Mouse (Mus musculus) heart, adult 2 months (tissue): ENCODE results near the gene Olfr706. TPM values are rescaled to one million over a fixed set of nuclear protein-coding genes. Genes with fewer than 3 reads are reported as not detected.
"Not testable (repeated sequence)": the region's sequence is repeated elsewhere in the genome, so short reads cannot be mapped to it uniquely, and the experiment has no call there.

Experiments
- DNase-seq, 2 experiments: peaks; one replicate each; pipeline ENCODE4 v3.0.0; 2021
- H3K27ac ChIP-seq: fragments of 200-600 bp; 2 replicates; pipeline ENCODE4 v1.8.1; 2022
- H3K27me3 ChIP-seq: fragments of 200-500 bp; 2 replicates; pipeline ENCODE4 v1.6.1; 2012; ENCODE audit warnings: mild to moderate bottlenecking, low read length, inconsistent platforms, mixed read lengths; ENCODE audit not compliant: control insufficient read depth, insufficient read depth
- H3K36me3 ChIP-seq: fragments of 200-500 bp; 2 replicates; pipeline ENCODE4 v1.6.1; 2012; ENCODE audit warnings: low read length, inconsistent platforms; ENCODE audit not compliant: control insufficient read depth, insufficient read depth
- H3K4me1 ChIP-seq: fragments of 200-500 bp; 2 replicates; pipeline ENCODE4 v1.6.1; 2011; ENCODE audit warnings: low read length; ENCODE audit not compliant: control insufficient read depth, insufficient read depth
- H3K4me3 ChIP-seq: fragments of 200-600 bp; 2 replicates; pipeline ENCODE4 v1.8.1; 2022
- H3K79me2 ChIP-seq: fragments of 200-500 bp; replicated peaks from 2 replicates; pipeline ENCODE4 v1.6.1; 2012; ENCODE audit warnings: mild to moderate bottlenecking, inconsistent platforms, low read length, moderate library complexity, mixed read lengths; ENCODE audit not compliant: control insufficient read depth, insufficient read depth
- H3K9ac ChIP-seq: fragments of 200-500 bp; 2 replicates; pipeline ENCODE4 v1.6.1; 2012; ENCODE audit warnings: low read depth, mild to moderate bottlenecking, control low read depth, inconsistent platforms, low read length, mixed read lengths
- CTCF ChIP-seq: fragments of 200-600 bp; IDR thresholded peaks from 2 replicates; pipeline ENCODE4 v1.8.1; 2022; ENCODE audit warnings: antibody characterized with exemption, mild to moderate bottlenecking, moderate library complexity
- EP300 ChIP-seq: fragments of 200-500 bp; IDR thresholded peaks from 2 replicates; pipeline ENCODE4 v1.6.1; 2011; ENCODE audit warnings: low read depth, low read length, control low read depth; ENCODE audit not compliant: insufficient read depth
- POLR2A ChIP-seq: fragments of 200-500 bp; IDR thresholded peaks from 2 replicates; pipeline ENCODE4 v1.6.1; 2011; ENCODE audit warnings: mild to moderate bottlenecking, low read depth, low read length, control low read depth; ENCODE audit not compliant: insufficient read depth
- WGBS: fragments of 180-500 bp; shearing (Covaris S2); methylation state at CpG from one replicate; pipeline ENCODE4 v1.1.7; 2018; 5-methylcytosine and 5-hydroxymethylcytosine counted together
- intact Hi-C: fragments of 180-260 bp; cut with DNase I; formaldehyde crosslinking; loops from one replicate; pipeline ENCODE4 v1.15.1; 2025
- long read RNA-seq: library from polyadenylated mRNA; stranded (forward); transcript quantifications from one replicate; pipeline ENCODE4 v2.0.0, GENCODE M21; 2021
- polyA plus RNA-seq: library from polyadenylated mRNA; depleted of rRNA; stranded (reverse); fragments of >200 nt; gene quantifications from 2 replicates; pipeline ENCODE4 v1.2.3, GENCODE M21; 2012; rRNA removed
- total RNA-seq, 2 experiments: library from RNA; stranded (reverse); gene quantifications; 2 replicates each; pipeline ENCODE4 v1.2.3; 2021

The Olfr706 gene
- total RNA-seq (not detected), polyA plus RNA-seq (not detected in 2 replicates)
- long read RNA-seq, result 0 reads

GRCm38 (mm10) chr7:106888062-106888461 is at the start of gene Olfr706:
Gene Olfr706, minus strand, starts transcription at chr7:106888162.
- H3K4me3 ChIP-seq, result no peak within 1 kb of the TSS
- no peaks in the 10 kb centered on the region for H3K36me3 ChIP-seq
- intact Hi-C loops, result no loop called here
- no peaks in the 10 kb centered on the region for H3K79me2 ChIP-seq
- no peaks in the 10 kb centered on the region for H3K4me1 ChIP-seq
- H3K27me3 ChIP-seq, result no peaks in the 10 kb centered on the region
- 70% methylated on average over 2 of the region's 2 CpGs for WGBS
- DNase-seq, result no peak
- no peak within 1 kb of the TSS for H3K27ac ChIP-seq
- no peak within 1 kb of the TSS for H3K9ac ChIP-seq
- no peak for TF ChIP-seq CTCF
- TF ChIP-seq EP300, result no peak
- no peak for TF ChIP-seq POLR2A

- no peaks in the 10 kb centered on the region for H3K36me3 ChIP-seq
- H3K79me2 ChIP-seq, result no peaks in the 10 kb centered on the region
- H3K27me3 ChIP-seq, result no peaks in the 10 kb centered on the region
- DNase-seq, result no peak
- no peaks in the 10 kb centered on the region for H3K4me1 ChIP-seq
- no peak within 1 kb of the TSS for H3K4me3 ChIP-seq
- TF ChIP-seq CTCF (no peak), EP300 (no peak), POLR2A (no peak)
- H3K27ac ChIP-seq, result no peak within 1 kb of the TSS
- intact Hi-C loops, result no loop called here
- no peak within 1 kb of the TSS for H3K9ac ChIP-seq
These were observed 44.2 kb upstream of the Olfr706 start, which contains the start of gene Olfr709-ps1 for GRCm38 (mm10) chr7:106932119-106932518. Gene Olfr709-ps1, minus strand, starts transcription at chr7:106932219.

- H3K27me3 ChIP-seq, H3K27ac ChIP-seq, DNase-seq, H3K9ac ChIP-seq, H3K4me1 ChIP-seq, H3K79me2 ChIP-seq, H3K4me3 ChIP-seq, H3K36me3 ChIP-seq, intact Hi-C loops: not testable (repeated sequence)
- 83% methylated on average over 7 of the region's 7 CpGs for WGBS
These were observed 33.0 kb upstream of the Olfr706 start for GRCm38 (mm10) chr7:106920961-106921360.

GRCm38 (mm10) chr7:106907676-106908075 is 19.7 kb upstream of the Olfr706 start, which contains the start of gene Olfr1532-ps1:
Gene Olfr1532-ps1, plus strand, starts transcription at chr7:106908001.
- intact Hi-C loops, result no loop called here
- TF ChIP-seq CTCF, result no peak
- TF ChIP-seq EP300, result no peak
- no peak for TF ChIP-seq POLR2A
- H3K4me1 ChIP-seq, result no peaks in the 10 kb centered on the region
- no peaks in the 10 kb centered on the region for H3K36me3 ChIP-seq
- H3K79me2 ChIP-seq, result no peaks in the 10 kb centered on the region
- no peak for DNase-seq
- WGBS, result 36% methylated on average over 2 of the region's 2 CpGs
- no peak within 1 kb of the TSS for H3K4me3 ChIP-seq
- no peaks in the 10 kb centered on the region for H3K27me3 ChIP-seq
- no peak within 1 kb of the TSS for H3K27ac ChIP-seq
- H3K9ac ChIP-seq, result no peak within 1 kb of the TSS

GRCm38 (mm10) chr7:106901141-106901540 is 13.2 kb upstream of the Olfr706 start, which contains the start of gene Olfr707:
Gene Olfr707, minus strand, starts transcription at chr7:106901241.
- H3K27ac ChIP-seq, H3K9ac ChIP-seq, DNase-seq, H3K4me1 ChIP-seq, H3K27me3 ChIP-seq, H3K79me2 ChIP-seq, intact Hi-C loops, H3K36me3 ChIP-seq, H3K4me3 ChIP-seq: not testable (repeated sequence)
- 69% methylated on average over 3 of the region's 3 CpGs for WGBS

- 73% methylated on average over 3 of the region's 3 CpGs for WGBS
- Histone ChIP-seq H3K4me3 (no peak within 1 kb of the TSS), H3K79me2 (no peaks in the 10 kb centered on the region), H3K27me3 (no peaks in the 10 kb centered on the region), H3K36me3 (no peaks in the 10 kb centered on the region), H3K9ac (no peak within 1 kb of the TSS), H3K27ac (no peak within 1 kb of the TSS), H3K4me1 (no peaks in the 10 kb centered on the region)
- no peak for DNase-seq
- TF ChIP-seq POLR2A (no peak), CTCF (no peak), EP300 (no peak)
- intact Hi-C loops, result no loop called here
These were observed 11.2 kb downstream of the Olfr706 start, which contains the start of gene Olfr705 for GRCm38 (mm10) chr7:106876791-106877190. Gene Olfr705, minus strand, starts transcription at chr7:106876891.

- no peak for TF ChIP-seq EP300
- TF ChIP-seq CTCF, result no peak
- no peak for TF ChIP-seq POLR2A
- Histone ChIP-seq H3K4me1 (no peaks in the 10 kb centered on the region), H3K9ac (no peak within 1 kb of the TSS), H3K79me2 (no peaks in the 10 kb centered on the region), H3K27me3 (no peaks in the 10 kb centered on the region), H3K4me3 (no peak within 1 kb of the TSS), H3K36me3 (no peaks in the 10 kb centered on the region), H3K27ac (no peak within 1 kb of the TSS)
- DNase-seq, result no peak
- intact Hi-C loops, result no loop called here
These were observed 25.1 kb downstream of the Olfr706 start, which contains the start of gene Olfr704 for GRCm38 (mm10) chr7:106862885-106863284. Gene Olfr704, plus strand, starts transcription at chr7:106863185.
